25 mouse cellular contexts compared by ENCODE assay signal in the genomic region with DNA sequence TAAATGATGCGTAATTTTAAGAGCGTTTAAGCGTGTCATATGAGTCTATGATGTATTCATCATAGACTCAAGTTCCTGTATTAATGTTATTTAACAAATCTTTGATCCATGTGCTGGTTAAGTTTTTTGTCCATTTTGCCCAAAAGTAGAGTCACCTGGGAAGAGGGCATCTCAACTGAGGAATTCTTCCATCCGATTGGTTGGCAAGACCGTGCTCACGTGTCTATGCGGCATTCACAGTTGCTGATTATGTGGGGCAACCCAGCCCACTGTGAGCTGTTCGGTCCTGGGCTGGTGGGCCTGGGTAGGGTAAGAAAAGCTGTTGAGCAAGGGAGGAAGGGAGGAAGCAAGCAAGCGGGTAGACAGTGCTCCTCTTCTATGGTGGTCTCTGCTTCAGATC. TPM values are rescaled to one million over a fixed set of nuclear protein-coding genes. Genes with fewer than 3 reads are reported as not detected.
A peak's percentile ranks its signal among the peaks of the same experiment; 100 is the strongest.
DNase-seq lines count a peak whose midpoint lies in the region; ATAC-seq and TF ChIP-seq lines count a peak whose summit lies in the region.
"Had no signal": no experiment of that assay in that cellular context is flagged by ENCODE, and none has a peak within 500 bp of the region (broad histone marks: within the 10 kb centered on the region; RNA-seq: fewer than 3 reads in every experiment).

No protein-coding gene starts in this region.

- H3K27me3 ChIP-seq in megakaryocyte, embryonic 14.5 days (replicated peaks), result no peaks in the 10 kb centered on the region
- no peaks in the 10 kb centered on the region for H3K27me3 ChIP-seq in testis, adult 2 months (ENCODE audit: control insufficient read depth, insufficient read depth, low read length)
- H3K27me3 ChIP-seq: embryonic facial prominence, embryonic 13.5 days; embryonic facial prominence, embryonic 15.5 days; forebrain, embryonic 12.5 days had no signal

- peaks cover 62% of the 10 kb centered on the region for H3K4me1 ChIP-seq in megakaryocyte, embryonic 14.5 days
- H3K4me1 ChIP-seq in testis, adult 2 months (ENCODE audit: control insufficient read depth, insufficient read depth, low read length), result peaks cover 8% of the 10 kb centered on the region
- H3K4me1 ChIP-seq: embryonic facial prominence, embryonic 13.5 days; embryonic facial prominence, embryonic 15.5 days; forebrain, embryonic 12.5 days had no signal

- no peak overlapping the region for H3K27ac ChIP-seq in testis, adult 2 months (ENCODE audit: control insufficient read depth, insufficient read depth, low read depth, low read length)
- H3K27ac ChIP-seq: embryonic facial prominence, embryonic 13.5 days; embryonic facial prominence, embryonic 15.5 days; forebrain, embryonic 10.5 days; forebrain, embryonic 12.5 days had no signal

- H3K9me3 ChIP-seq in megakaryocyte, embryonic 14.5 days, result no peaks in the 10 kb centered on the region
- H3K9me3 ChIP-seq: embryonic facial prominence, embryonic 13.5 days; embryonic facial prominence, embryonic 15.5 days; forebrain, embryonic 10.5 days; forebrain, embryonic 12.5 days; G1E had no signal

- no peak for ATAC-seq in megakaryocyte, adult 5-6 weeks (ENCODE audit: poor library complexity, severe bottlenecking)
- ATAC-seq: CD4-positive, CD25-positive, alpha-beta regulatory T cell, adult 4 months; forebrain, embryonic 14.5 days; forebrain, embryonic 16.5 days had no signal

- no peak for TF ChIP-seq CTCF in testis, adult 2 months (IDR thresholded peaks at IDR 0.05; ENCODE audit: control insufficient read depth, insufficient read depth, insufficient replicate concordance, low read depth, low read length)

- DNase-seq in testis, postnatal 10 days (ENCODE audit: low spot score), result no peak
- DNase-seq in left cerebral cortex, adult 8-10 months (ENCODE audit: low spot score in 2 of 2), result no peak
- DNase-seq: adrenal gland, adult 2 months; adrenal gland, postnatal 10 days; adrenal gland, postnatal 25 days; B cell, adult 2 months; cerebellum, adult 11 months; cerebellum, adult 18-20 months; cerebellum, adult 8-10 months; cerebellum, adult 9-11 months; cerebellum, postnatal 14 days; cerebellum, postnatal 36 days; embryo, embryonic 11 days had no signal

- peak; percentile 19; the same call in 1 of the 2 replicates for TF ChIP-seq POLR2A in testis, adult 2 months (IDR thresholded peaks at IDR 0.05; ENCODE audit: control insufficient read depth, low read depth, low read length)

- H3K4me3 ChIP-seq in megakaryocyte, embryonic 14.5 days (replicated peaks), result peak overlapping the region; percentile 42
- peak overlapping the region; percentile 88 for H3K4me3 ChIP-seq in testis, adult 2 months (ENCODE audit: control insufficient read depth, low read depth, low read length)
- H3K4me3 ChIP-seq: embryonic facial prominence, embryonic 13.5 days; embryonic facial prominence, embryonic 15.5 days; erythroblast, embryonic 14.5 days; forebrain, embryonic 10.5 days; forebrain, embryonic 12.5 days had no signal

- peaks cover 4% of the 10 kb centered on the region for H3K36me3 ChIP-seq in megakaryocyte, embryonic 14.5 days (replicated peaks; ENCODE audit: low read length)
- no peaks in the 10 kb centered on the region for H3K36me3 ChIP-seq in testis, adult 2 months (ENCODE audit: control insufficient read depth, insufficient read depth, low read length)
- H3K36me3 ChIP-seq: embryonic facial prominence, embryonic 13.5 days; embryonic facial prominence, embryonic 15.5 days; forebrain, embryonic 10.5 days; forebrain, embryonic 12.5 days; G1E had no signal

RNA-seq across cellular contexts. Expression of gene Actr6, which starts 6.3 kb away (rescaled TPM):
- 1.5 TPM in 1 of 2 replicates, not detected in the other for polyA plus RNA-seq in megakaryocyte, embryonic 14.5 days (2012; ENCODE audit: insufficient read depth, low replicate concordance)
- 20.1 and 27.0 TPM in 2 replicates for total RNA-seq in megakaryocyte, adult 5-6 weeks (2015)
- 12.1 and 14.8 TPM in 2 replicates for total RNA-seq in megakaryocyte, adult 5-6 weeks (2017)
- 7.4 and 9.0 TPM in 2 replicates for polyA plus RNA-seq in testis, adult 2 months (2012; rRNA removed)
- total RNA-seq in left cerebral cortex, adult 8-10 months (2022), result 10 to 100 TPM; 19.8 to 22.5 (median 20.9) TPM

RNA-seq across cellular contexts. Expression of gene Uhrf1bp1l, which starts 6.4 kb away (rescaled TPM):
- 4.0 and 12.3 TPM in 2 replicates for polyA plus RNA-seq in megakaryocyte, embryonic 14.5 days (2012; ENCODE audit: insufficient read depth, low replicate concordance)
- 65.2 and 73.3 TPM in 2 replicates for total RNA-seq in megakaryocyte, adult 5-6 weeks (2015)
- total RNA-seq in megakaryocyte, adult 5-6 weeks (2017), result 38.4 and 46.1 TPM in 2 replicates
- 43.0 and 43.2 TPM in 2 replicates for polyA plus RNA-seq in testis, adult 2 months (2012; rRNA removed)
- total RNA-seq in left cerebral cortex, adult 8-10 months (2022), result 10 to 100 TPM; 77.4 to 87.0 (median 84.8) TPM

RNA-seq across cellular contexts. Expression of gene Scyl2, which starts 52.3 kb away (rescaled TPM):
- 6.3 and 10.0 TPM in 2 replicates for polyA plus RNA-seq in megakaryocyte, embryonic 14.5 days (2012; ENCODE audit: insufficient read depth, low replicate concordance)
- total RNA-seq in megakaryocyte, adult 5-6 weeks (2015), result 28.4 and 30.3 TPM in 2 replicates
- 32.8 and 33.6 TPM in 2 replicates for total RNA-seq in megakaryocyte, adult 5-6 weeks (2017)
- polyA plus RNA-seq in testis, adult 2 months (2012; rRNA removed), result 13.1 and 14.8 TPM in 2 replicates
- 10 to 100 TPM; 29.6 to 36.9 (median 33.4) TPM for total RNA-seq in left cerebral cortex, adult 8-10 months (2022)
